Mouse (Mus musculus) G1E (cell line): ENCODE data around the gene Slc40a1.

ENCODE experiments used
- CTCF ChIP-seq: IDR thresholded peaks from 2 replicates; pipeline ENCODE4 v1.5.1; 2012; ENCODE audit warnings: low read depth, low read length, inconsistent platforms, mixed read lengths
- GATA1 ChIP-seq: IDR thresholded peaks from 2 replicates; pipeline ENCODE4 v1.6.1; 2012; ENCODE audit warnings: borderline replicate concordance, low read length, inconsistent platforms, mixed read lengths
- GATA2 ChIP-seq: IDR thresholded peaks from 2 replicates; pipeline ENCODE4 v1.6.1; 2012; ENCODE audit warnings: low read depth, low read length, inconsistent platforms, borderline replicate concordance
- POLR2AphosphoS5 ChIP-seq: IDR thresholded peaks from 2 replicates; pipeline ENCODE4 v1.6.1; 2012; ENCODE audit warnings: low read depth, low read length, inconsistent platforms; ENCODE audit not compliant: insufficient replicate concordance
- TAL1 ChIP-seq: conservative IDR thresholded peaks from 2 replicates; pipeline ENCODE4 v1.6.1; 2012; ENCODE audit warnings: low read depth, low read length, inconsistent platforms, mixed read lengths

DNA sequence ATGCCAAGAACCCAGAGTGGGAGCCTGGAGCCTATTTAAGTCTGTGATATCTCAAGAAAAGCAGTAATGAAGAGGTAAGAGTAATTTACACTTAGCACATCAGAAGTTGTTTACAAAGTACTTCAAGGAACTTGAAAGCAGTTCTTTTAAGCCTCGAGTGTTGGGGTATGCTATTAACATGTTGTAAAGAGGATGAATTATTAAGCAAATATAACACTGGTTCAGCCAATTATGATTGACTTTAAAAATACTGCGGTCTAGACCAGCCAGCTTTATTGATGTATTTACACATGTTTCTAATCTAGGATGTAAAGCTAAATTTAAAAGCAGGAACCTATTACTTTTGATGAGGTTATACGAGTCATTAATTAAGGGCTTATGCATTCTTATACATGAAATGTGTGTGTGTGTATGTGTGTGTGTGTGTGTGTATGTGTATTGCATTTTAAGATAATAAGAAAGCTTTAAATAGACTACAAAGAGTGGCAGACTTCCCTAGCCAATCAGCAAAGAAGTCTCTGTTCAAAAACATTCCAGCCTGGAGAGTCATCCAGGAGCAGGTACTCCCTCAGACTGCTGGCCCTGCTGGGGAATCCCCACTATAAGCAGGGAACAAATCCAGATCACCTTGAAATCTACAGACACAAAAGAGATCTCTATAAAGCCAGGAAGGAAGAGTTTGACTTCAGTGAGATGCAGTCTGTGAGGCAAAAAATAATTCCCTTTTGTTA lies 59.9 kb downstream of the Slc40a1 start:
- TF ChIP-seq CTCF (no peak), GATA1 (no peak), POLR2AphosphoS5 (no peak), GATA2 (no peak), TAL1 (no peak)
